Mouse (Mus musculus) left cerebral cortex, adult 18-20 months (tissue): ENCODE results near the gene Wdr66. TPM values are rescaled to one million over a fixed set of nuclear protein-coding genes. Genes with fewer than 3 reads are reported as not detected.

Experiments used
- DNase-seq, 2 experiments: peaks; one replicate each; pipeline ENCODE4 v3.0.0; 2021 to 2022; ENCODE audit warnings: low spot score in 2 of 2, mixed read lengths in 1 of 2
- total RNA-seq, 2 experiments: library from RNA; stranded (reverse); gene quantifications; 2 replicates each; pipeline ENCODE4 v1.2.3; 2021

The Wdr66 gene
- total RNA-seq, 2 experiments from 2014 or later: 3.8 to 4.2 TPM

DNA sequence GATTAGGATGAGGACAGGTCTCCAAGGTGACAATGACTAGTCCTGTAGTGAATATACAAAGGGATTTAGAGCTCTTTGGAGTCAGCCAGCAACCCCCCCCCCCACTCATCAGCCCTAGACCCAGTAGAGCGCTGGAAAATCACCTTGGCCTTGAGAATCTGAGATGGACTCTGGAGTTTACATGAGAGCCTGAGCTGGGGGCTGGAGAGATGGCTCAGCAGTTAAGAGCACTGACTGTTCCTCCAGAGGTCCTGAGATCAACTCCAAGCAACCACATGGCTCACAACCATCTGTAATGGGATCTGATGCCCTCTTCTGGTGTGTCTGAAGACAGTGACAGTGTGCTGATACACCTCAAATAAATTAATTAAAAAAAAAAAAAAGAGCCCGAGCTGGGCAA lies 96.1 kb downstream of the Wdr66 start:
- no peak for DNase-seq

DNA sequence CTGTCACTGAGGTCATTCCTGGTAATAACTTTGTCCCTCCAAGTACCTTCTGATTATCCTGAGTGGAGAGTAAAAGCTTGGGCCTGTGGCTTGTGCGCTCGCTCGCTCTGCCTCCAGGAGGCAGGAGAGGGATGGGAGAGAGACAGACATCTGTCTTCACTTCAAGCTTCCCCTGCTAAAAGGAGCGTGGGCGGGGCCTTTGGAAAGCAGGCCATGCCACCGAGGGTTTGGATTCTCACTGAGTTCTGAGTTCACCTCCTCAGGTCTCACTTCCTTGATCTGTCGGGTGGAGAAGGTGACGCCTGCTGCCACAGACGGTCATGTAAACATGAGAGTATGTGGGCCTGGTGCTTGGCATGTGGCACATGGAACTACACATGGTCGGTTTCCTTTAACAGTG lies 98.5 kb downstream of the Wdr66 start:
- DNase-seq: no peak

DNA sequence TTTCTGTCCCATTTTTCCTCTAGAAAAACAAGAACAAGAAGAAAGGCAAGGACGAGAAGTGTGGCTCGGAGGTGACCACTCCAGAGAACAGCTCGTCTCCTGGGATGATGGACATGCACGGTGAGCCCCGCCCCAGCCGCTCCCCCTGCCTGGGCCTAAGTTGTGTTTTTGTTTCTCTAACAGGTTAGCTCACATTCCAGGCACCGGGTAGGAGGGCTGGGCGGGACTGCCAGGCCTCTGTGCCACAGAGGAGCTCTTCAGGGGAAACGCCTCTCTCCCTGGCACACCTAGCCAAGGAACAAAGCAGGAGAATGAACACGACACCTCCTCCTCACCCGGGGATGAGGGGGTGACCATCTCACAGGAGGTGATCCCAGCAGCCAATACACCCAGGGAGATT lies 104.0 kb downstream of the Wdr66 start:
- DNase-seq: no peak

DNA sequence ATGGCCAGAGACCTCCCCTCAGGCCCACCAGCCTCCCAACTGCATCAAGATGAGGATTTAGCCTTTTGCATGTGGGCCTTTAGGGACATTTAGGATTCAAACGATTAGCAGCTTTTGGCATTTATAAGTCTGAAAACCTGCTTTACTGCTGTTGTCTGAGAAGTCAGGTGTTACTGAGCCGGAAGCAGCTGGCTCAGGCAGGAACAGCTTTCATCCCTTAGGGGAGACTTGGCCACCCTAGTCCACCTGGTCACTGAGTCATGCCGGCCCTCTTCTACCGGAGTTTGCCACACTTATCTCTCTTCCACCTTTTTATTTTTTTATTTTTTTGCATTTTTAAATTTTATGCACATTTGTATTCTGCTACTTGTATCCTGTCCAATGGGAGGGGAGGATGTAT lies 105.4 kb downstream of the Wdr66 start:
- no peak for DNase-seq

DNA sequence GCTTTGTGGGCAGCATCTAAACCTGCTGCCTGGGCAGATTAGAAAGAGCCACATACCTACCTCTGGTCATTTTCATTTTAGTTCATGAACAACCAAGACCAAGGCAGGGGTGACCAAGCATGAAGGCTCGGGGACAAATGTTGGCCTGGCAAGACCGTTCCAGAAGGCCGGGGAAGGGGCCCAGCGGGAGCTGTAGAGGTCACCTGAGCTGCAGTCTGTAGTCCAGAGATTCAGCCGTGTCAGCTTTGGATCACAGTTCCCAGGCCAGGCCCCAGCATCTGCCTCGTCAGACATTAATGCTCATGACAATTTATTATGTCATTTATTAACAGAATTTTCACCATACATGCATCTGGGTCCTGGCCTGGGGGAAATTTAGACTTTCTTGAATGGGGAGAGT lies 107.5 kb downstream of the Wdr66 start:
- no peak for DNase-seq

DNA sequence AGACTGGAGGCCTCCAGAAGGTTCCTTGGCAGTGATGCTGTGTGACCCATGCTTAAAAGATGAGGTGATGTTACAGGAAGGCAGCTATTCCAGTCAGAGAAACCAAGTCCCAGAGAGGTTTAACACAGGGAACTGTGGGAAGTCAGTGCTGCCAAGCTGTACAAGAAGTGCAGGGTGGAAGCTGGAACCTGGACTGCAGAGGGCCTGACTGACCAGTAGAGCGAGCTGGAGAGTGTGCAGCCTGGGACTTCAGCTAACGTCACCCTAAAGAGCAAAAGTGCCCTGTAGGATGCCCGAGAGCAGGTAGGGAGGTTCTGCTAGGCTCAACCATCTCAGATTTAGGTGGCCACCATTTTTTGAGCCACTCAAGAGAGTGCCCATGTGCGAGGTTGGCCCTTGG lies 111.0 kb downstream of the Wdr66 start:
- no peak for DNase-seq

DNA sequence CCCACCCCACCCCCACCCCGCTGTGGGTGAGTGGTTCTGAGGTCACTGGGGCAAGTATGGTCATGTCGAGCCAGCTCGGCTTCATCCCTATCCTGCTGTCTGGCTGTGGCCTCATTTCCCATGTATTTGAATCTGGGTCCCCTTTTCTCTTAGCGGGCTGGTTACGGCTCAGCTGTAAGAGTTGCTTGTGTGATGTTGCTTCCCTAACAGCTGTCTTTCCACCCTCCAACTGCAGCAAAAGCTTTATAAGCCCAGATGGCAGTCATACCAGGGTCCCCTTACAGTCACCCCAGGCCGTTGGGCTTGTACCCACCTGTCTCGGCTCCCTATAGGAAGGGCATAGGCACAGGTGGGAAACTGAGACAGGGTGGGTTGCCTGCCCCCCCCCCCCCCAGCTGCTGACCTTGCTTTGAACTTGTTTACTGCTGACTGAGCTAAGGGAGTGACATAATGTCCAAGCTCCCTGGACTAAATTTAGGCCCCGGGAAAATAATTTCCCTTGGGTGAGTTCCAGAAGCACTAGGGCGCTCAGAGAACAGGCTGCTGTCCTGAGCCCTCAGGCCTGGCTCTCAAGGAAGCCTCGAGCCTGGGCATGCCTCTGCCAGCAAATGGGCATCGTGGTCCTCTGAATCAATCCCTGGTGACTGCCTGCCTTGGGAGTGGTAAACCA lies 112.5 kb downstream of the Wdr66 start:
- no peak for DNase-seq

DNA sequence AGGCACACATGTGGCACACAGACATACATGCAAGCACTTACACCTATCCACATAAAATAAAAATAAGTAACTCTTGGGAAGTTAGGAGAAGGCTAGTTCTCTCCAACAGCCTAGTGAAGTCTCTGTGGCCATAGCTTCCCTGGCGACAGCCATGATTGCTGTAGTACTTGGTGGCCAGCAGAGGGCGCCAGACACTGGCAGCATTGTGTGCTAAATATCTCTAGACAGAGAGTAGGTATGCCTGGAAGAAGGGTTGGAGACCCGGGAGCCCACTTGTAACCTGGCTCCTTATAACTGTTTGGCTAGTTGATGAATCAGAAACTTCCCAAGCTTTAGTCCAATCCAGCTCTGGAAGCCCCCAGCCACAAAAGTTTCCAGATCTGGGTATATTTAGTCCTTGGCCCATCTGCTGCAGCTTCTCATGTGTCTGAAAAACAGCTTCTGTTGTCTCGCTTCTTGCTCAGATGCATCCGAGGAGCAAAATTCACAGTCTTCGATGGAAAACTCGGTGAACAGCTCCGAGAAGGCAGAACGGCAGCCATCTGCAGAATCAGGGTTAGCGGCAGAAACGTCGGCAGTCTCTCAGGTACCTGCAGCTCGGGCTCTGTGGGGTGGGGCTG lies 117.1 kb downstream of the Wdr66 start:
- peak; percentile 39 to 55 for DNase-seq

DNA sequence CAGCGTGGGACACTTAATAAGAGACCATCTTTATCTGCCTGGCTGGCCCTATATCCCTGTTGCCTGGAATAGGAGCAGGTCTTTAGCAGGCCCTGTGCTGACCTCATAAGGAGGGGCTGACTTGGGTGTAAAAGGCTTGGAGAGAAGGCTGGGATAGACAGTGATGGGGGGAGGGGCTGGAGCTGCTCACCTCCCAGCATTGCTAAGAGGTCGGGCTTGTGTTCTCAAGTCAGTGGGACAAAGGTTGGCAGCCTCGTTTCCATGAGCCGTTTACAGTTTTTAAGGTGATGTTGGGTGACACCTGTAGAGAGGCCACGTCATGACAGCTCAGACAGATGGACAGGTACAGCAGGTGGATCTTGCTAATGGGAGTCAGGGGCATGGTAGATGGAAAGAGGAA lies 118.1 kb downstream of the Wdr66 start:
- DNase-seq: no peak

DNA sequence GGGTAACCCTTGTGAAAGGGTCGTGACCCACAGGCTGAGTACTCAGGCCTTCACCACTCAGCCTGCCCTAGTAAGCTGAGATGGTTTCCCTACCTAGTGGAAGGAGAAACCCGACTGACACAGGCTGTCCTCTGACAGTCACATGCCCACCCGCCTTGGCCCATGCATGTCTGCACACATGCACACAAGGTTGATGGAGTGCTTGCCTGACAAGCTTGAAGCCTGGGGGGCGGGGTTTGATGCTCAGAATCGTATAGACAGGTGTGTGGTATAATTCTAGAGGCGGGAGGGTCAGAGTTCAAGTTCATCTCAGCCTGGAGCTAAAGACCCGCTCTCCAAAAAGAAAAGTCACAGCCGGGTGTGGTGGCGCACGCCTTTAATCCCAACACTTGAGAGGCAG lies 123.4 kb downstream of the Wdr66 start:
- no peak for DNase-seq

DNA sequence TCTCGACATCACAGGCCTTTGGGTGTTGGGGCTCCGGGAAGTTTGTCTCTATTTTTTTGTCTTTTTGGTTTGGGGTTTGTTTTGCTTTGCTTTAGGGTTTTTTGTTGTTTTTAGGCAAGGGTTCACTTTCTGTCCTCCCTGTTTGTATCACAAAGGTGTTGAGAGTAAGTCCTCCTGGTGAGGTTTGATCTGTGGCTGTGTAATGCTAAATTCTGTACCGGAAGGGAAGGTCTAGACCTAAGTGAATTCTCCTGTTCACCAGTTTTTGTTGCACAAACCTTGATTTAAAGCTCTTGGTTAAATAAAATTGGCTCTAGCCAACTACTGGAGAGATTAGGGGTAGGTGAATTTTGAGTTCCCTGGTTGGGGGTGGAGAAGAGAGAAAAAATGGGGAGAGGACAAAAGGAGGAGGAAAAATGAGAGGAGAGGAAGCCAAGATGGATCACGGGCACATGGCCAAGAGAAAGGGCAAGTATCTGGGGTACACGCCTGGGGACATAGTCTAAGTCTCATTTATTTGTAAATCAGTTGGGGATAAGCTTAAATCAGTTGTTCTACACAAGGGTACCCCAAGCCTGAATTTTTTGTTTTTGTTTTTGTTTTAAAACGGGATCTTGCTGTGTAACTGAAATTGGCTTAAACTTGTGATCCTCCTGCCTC lies 124.0 kb downstream of the Wdr66 start:
- no peak for DNase-seq

DNA sequence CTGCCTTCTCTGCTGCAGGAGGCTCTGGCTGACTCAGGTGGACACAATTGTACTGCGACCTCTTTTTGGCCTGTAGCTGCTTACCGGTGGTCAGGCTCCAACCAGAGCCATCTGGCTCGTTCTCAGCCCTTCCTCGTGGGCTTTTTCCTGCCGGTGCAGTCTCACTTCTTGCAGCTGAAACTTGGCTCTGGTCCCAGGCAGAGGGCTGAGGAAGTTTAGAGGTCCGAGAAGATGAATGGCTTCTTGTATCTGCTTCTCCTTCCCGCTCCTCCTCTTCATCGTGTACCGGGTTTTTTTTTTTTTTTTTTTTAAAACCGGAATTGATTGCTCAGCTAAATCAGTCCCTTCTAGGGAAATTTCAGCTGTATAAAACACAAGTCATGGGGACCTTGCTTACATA lies 124.7 kb downstream of the Wdr66 start:
- peak; percentile 56 to 66 for DNase-seq

Other genes starting within 250 kb of the Wdr66 start
- 1 to 10 TPM; 8.8 to 10.0 TPM for gene Orai1, start 237.0 kb upstream of the Wdr66 start, total RNA-seq
- gene Morn3, start 205.1 kb upstream of the Wdr66 start, total RNA-seq: under 1 TPM in 1 of 2 experiments, not detected in 1; 0.40 TPM
- gene Tmem120b, start 183.7 kb upstream of the Wdr66 start, total RNA-seq: 10 to 100 TPM; 13.2 to 13.8 TPM
- gene Rhof, start 119.4 kb upstream of the Wdr66 start, total RNA-seq: 10 to 100 TPM; 50.5 to 51.0 TPM
- gene Setd1b, start 109.9 kb upstream of the Wdr66 start, total RNA-seq: 10 to 100 TPM; 34.0 to 34.5 TPM
- gene Psmd9, start 82.7 kb upstream of the Wdr66 start, total RNA-seq: 10 to 100 TPM; 23.1 to 28.3 TPM
- gene Hpd, start 69.4 kb upstream of the Wdr66 start, total RNA-seq: under 1 TPM in 1 of 2 experiments, not detected in 1; 0.37 TPM
- gene Bcl7a, start 91.7 kb downstream of the Wdr66 start, total RNA-seq: 10 to 100 TPM; 66.3 to 70.1 TPM
- gene Mlxip, start 142.7 kb downstream of the Wdr66 start, total RNA-seq: 10 to 100 TPM; 16.0 to 16.8 TPM
- under 1 TPM; 0.33 to 0.40 TPM for gene Lrrc43, start 237.2 kb downstream of the Wdr66 start, total RNA-seq
- not detected for gene Il31, start 237.4 kb downstream of the Wdr66 start, total RNA-seq